Mouse (Mus musculus) megakaryocyte-erythroid progenitor cell, adult 5-6 weeks (primary cell): ENCODE data around the gene Myzap. TPM values are rescaled to one million over a fixed set of nuclear protein-coding genes. Genes with fewer than 3 reads are reported as not detected.

Source experiments
- ATAC-seq: replicated peaks from 2 replicates; pipeline ENCODE4 v1.8.0; 2016; ENCODE audit warnings: mild to moderate bottlenecking, inconsistent platforms; ENCODE audit not compliant: severe bottlenecking, poor library complexity, low FRiP score, low TSS enrichment
- total RNA-seq, 2 experiments: library from RNA; stranded (forward) in 1 of 2; stranded (reverse) in 1 of 2; fragments of 200-1000, 215-1000 nt in 1 of 2; fragments of >200 nt in 1 of 2; fragmentation: Nextera tagmentation in 1 of 2; gene quantifications; 2 replicates each; pipeline ENCODE4 v1.2.3; 2014 to 2017

The Myzap gene
- total RNA-seq, 2 experiments from 2014 or later: not detected

DNA sequence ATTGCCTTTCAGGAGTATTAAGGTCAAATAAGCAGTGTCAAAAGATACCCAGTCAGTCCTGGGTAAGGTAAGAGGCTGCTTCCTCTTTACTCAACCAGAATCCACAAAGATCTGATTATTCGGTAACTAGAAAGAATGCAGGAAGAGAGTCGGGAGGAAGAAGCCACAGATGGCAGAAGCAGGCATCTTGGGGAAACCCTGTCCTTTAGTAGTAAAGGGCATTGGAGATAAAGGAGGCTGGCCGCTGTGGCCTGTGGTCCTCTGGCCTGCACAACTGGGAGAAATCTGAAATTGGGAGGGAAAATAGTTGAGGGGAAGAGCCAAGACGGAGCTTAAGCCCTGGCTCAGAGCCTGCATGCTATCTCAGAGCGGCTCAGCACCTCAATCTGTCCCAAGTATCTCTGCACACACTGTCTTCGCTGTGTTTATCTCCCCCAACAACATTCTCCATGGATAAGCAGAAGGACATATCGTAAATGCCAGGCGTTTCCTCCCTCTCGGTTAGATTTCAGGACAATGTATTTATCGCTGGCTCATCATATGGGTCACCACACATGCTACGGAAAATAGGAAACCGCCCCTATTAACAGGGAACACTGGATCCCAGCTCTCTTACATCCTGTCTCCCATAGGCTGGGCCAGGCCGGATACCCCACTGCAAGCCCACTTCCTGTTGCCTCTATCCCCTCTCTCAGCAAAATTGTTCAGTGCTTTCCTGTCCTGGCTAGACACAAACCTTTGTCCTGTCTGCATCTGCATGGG is 14.3 kb upstream of the Myzap start:
- ATAC-seq: peak; percentile 59

GRCm38 (mm10) chr9:71604914-71605635 is 12.9 kb upstream of the Myzap start:
- 0 out of 2 replicates have a peak, but pooled peaks have one; percentile 14 for ATAC-seq

DNA sequence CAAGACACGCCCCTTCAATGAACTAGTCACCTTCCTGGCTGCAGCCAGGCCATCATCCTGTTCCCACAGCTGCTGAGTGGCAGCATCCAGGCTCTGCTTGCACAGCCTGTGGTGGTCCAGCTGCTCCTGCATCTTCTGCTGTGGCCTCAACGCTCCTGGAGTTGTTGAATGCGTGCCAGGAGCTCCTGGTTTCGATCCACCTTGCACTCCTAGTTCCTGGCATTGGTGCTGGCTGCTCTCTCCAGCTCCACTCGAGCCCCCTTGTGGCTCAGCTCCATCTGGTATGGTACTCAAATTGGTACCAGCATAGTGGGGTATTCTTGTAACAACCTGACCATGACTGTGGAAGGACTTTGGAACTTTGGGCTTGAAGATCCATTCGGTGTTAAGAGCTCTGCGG is 7.7 kb upstream of the Myzap start:
- no peak for ATAC-seq

DNA sequence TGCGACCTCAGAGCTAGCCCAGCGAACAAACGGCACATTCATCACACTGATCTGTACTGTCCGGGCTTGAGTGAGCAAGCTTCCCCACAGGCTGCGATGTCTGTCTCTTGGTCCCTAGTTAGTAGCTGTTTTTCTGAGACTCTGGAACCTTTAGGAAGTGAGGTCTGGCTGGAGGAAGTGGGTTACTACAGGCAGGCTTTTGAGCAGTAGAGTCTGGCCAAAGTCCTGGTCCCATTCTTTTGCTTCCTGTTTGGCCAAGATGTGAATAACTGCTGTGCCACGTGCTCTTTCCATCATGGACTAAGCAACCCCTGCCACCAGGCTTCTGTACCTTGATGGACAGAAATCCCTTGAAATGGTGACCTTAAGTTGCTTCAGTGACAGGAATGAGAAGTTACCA is 4.7 kb upstream of the Myzap start:
- no peak for ATAC-seq

DNA sequence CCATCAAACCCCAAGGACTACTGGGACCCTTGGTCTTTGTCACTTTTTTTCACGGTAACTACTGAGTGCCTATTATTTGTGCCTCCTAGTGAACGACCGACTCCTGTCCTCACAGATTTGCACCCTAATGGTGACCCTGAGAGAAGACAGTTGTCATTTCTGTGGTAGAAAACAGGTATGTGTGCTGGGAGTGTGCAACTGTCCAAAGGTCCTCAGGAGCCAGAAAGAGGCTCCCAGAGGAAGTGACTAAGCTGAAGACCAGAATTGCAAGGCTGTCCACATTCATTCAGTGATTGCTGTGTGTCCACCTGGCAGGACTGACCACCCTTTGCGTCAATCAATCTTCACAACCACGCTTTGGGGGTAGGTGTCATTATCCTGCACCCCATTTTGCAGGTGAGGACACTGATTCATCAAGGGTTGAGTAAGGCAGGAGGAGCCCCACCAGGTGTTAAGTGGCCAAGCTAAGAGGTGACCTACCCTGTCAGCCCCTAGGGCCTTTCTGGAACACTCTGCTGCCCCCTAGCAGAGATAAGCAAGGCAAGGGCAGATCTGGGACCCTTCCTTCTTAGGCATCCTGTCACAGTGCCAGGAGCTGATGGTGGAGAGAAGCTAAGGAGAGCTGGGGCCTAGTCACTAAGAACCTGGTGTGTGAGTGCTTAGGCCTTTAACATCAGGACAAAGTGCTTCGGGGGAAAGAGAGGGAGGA is 571 bp upstream of the Myzap start:
- no peak for ATAC-seq

DNA sequence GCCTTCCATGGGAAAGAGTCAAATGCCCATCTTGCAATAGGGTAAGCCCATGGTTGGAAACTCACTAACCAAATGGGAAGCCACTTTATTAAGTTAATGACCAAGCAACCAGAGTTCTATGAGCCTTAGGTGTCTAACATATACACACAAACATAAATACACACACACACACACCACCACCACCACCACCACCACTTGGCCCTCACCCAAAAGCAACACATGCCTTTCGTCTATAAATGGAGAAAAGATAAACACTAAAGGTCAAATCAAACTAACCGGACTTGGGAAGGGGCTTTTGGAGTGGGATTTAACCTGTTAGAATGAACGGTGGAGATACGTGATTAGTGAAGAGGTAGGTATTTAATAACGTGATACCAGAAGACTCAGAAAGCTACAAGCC is 1.1 kb downstream of the Myzap start:
- no peak for ATAC-seq

GRCm38 (mm10) chr9:71589771-71590170 is 2.4 kb downstream of the Myzap start:
- ATAC-seq: no peak

- no peak for ATAC-seq
These were observed 3.1 kb downstream of the Myzap start for GRCm38 (mm10) chr9:71588930-71589592.

- ATAC-seq: no peak
These were observed 5.8 kb downstream of the Myzap start for GRCm38 (mm10) chr9:71586408-71586807.

DNA sequence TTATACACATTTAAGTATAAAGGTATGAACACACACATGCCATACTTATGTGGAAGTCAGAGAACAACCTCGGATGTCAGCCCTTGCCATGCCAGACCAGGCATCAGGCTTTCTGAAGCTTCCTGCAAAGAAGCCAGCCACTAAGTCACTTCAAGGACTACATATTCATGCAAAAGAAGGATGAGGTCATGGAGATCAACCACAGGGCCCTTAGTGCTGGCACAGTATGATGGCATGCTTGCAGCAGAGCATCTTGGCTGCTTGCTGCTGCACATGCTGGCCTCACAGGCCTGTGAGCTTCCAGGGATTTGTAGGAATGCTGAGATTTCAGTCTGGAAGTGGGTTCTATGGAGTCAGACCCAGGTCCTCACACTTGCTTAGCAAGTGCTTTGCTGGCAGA is 9.4 kb downstream of the Myzap start:
- ATAC-seq: no peak

DNA sequence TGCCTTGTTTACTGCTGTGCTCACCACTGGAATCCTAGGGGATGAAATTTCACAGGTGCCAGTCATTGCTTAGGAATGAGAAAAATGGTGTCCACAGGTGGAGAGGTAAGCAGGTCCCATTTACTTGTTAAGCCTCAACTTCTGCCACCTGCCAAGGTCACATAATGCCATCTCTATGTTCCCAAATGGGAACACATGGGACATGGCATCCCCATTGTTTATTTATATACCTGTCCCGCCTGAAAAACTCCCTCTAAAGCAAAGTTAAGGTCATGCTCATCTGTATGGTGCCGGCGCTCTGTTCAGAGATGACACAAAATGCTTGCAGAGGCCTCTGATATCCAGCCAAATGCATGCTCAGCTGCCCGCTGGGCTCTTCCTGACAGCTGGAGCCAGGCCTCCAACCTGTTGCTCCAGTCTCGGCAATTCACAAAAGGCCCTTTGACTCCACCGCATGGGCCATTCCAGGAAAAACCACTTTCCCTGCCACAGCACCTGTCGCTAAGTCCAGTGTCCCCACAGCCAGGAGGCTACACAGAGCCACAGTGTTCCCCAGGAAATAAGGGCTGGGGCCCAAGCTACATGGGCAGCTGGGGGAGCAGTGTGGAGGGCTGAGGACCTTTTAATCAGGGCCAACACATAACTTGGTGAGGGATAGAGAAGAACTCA is 13.1 kb downstream of the Myzap start:
- ATAC-seq: no peak

- ATAC-seq: no peak
These were observed 17.7 kb downstream of the Myzap start for GRCm38 (mm10) chr9:71574440-71574839.

DNA sequence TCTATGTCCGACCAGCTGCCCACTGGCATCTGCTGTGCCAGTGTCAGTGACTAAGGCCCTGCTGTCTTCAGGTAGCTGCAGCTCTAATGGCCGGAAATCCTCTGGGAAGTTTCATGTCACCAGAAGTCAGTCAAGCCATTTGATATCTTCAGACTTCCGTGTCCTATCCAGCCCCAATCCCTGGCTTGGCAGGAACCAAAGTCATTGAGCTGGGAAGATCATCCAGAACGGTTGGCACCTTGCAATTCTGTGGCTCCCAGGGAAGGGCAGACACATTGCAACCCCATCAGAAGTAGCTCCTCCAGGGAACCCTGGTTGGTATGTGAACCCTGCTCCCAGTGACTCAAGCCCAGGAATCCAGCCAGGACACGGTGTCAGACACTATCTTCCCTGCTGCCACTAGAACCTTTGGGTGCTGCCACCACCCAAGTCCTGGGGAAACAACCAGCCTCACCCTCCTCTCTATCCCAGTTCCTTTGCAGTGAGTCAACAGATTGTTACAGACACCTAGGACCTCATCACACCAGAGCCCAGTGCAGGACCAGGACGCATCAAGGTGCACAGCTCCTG is 18.3 kb downstream of the Myzap start:
- no peak for ATAC-seq

- no peak for ATAC-seq
These were observed 21.0 kb downstream of the Myzap start for GRCm38 (mm10) chr9:71571150-71571633.

- no peak for ATAC-seq
These were observed 22.0 kb downstream of the Myzap start for GRCm38 (mm10) chr9:71570170-71570569.

DNA sequence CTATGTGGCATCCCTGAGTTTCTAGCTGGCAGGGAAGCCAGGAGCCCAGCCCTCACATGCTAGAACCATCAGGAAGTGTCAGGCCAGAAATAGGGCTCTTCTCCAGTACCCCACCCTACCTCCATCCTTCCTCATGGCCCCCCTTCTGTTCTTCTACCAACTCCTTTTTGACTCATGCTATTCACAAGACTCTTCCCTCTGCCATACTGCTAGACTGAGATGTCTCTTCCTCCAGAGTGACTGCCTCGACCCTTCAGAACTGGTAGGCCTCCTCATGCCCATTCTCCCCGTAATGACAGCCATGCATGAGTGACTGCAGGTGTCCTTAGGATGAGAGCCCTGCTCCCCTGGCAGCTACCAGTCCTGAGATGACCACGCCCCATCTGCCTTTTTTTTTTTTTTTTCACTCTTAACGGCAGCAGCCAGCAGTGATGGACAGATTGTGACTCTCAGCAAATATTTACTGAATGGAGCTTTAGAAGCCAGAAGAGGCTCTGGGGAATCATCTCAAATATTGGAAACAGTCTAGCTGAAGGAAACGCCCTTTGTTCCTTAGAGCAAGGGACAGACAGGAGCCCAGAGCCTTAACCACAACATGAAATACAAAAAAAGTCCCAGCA is 23.7 kb downstream of the Myzap start:
- 0 out of 2 replicates have a peak, but pooled peaks have one; percentile 14 for ATAC-seq

- ATAC-seq: no peak
These were observed 24.8 kb downstream of the Myzap start for GRCm38 (mm10) chr9:71567391-71567790.

GRCm38 (mm10) chr9:71566763-71567162 is 25.4 kb downstream of the Myzap start:
- ATAC-seq: no peak
